Mouse (Mus musculus): ENCODE results near the gene Lasp1.

Gene Lasp1

GRCm38 (mm10) chr11:97797369-97798082, 1.3 kb upstream of the Lasp1 start:
- DNase-seq, result no peak

GRCm38 (mm10) chr11:97798083-97798435, 741 bp upstream of the Lasp1 start:
- DNase-seq, result no peak

GRCm38 (mm10) chr11:97799146-97799993, 570 bp downstream of the Lasp1 start:
- DNase-seq, result peak; percentile 88

GRCm38 (mm10) chr11:97799994-97800690, 1.3 kb downstream of the Lasp1 start:
- peak; percentile 81 for DNase-seq

- peak; percentile 56 for DNase-seq
Observed at GRCm38 (mm10) chr11:97800691-97801408, 2.0 kb downstream of the Lasp1 start.

GRCm38 (mm10) chr11:97801409-97802193, 2.8 kb downstream of the Lasp1 start:
- peak; percentile 63 for DNase-seq

- no peak for DNase-seq
Observed at GRCm38 (mm10) chr11:97802194-97802470, 3.3 kb downstream of the Lasp1 start.

GRCm38 (mm10) chr11:97802495-97802894, 3.7 kb downstream of the Lasp1 start:
- DNase-seq, result no peak

- DNase-seq, result no peak
Observed at GRCm38 (mm10) chr11:97803847-97804246, 5.0 kb downstream of the Lasp1 start.

GRCm38 (mm10) chr11:97804841-97805661, 6.3 kb downstream of the Lasp1 start:
- DNase-seq, result peak; percentile 57

- no peak for DNase-seq
Observed at GRCm38 (mm10) chr11:97805662-97806612, 7.1 kb downstream of the Lasp1 start.

GRCm38 (mm10) chr11:97806613-97806964, 7.8 kb downstream of the Lasp1 start:
- DNase-seq, result no peak

GRCm38 (mm10) chr11:97807626-97808025, 8.8 kb downstream of the Lasp1 start:
- DNase-seq, result no peak

GRCm38 (mm10) chr11:97808093-97808492, 9.3 kb downstream of the Lasp1 start:
- DNase-seq, result peak; percentile 58

GRCm38 (mm10) chr11:97808621-97809234, 9.9 kb downstream of the Lasp1 start:
- no peak for DNase-seq

GRCm38 (mm10) chr11:97809235-97810121, 10.7 kb downstream of the Lasp1 start:
- no peak for DNase-seq

GRCm38 (mm10) chr11:97810356-97810755, 11.6 kb downstream of the Lasp1 start:
- DNase-seq, result no peak

GRCm38 (mm10) chr11:97810970-97811369, 12.2 kb downstream of the Lasp1 start:
- no peak for DNase-seq
